Mouse (Mus musculus) hindbrain, postnatal 0 days (tissue): ENCODE data around the gene 1700069L16Rik. TPM values are rescaled to one million over a fixed set of nuclear protein-coding genes. Genes with fewer than 3 reads are reported as not detected.

ENCODE experiments used
- ATAC-seq: fragments of 200-750 bp; cut with Nextera tagmentation; 2 replicates; pipeline ENCODE4 v1.8.0; 2017; ENCODE audit warnings: mild to moderate bottlenecking, moderate TSS enrichment, moderate library complexity
- DNase-seq: peaks from one replicate; pipeline ENCODE4 v3.0.0-alpha.2; 2015; ENCODE audit warnings: low spot score
- H3K27ac ChIP-seq: fragments of 300-500 bp; sonication (generic); 2 replicates; pipeline ENCODE4 v1.5.1; 2014; ENCODE audit warnings: mild to moderate bottlenecking
- H3K27me3 ChIP-seq: fragments of 300-500 bp; sonication (generic); 2 replicates; pipeline ENCODE4 v1.6.1; 2014; ENCODE audit warnings: low read length, mixed read lengths; ENCODE audit not compliant: insufficient read depth
- H3K36me3 ChIP-seq: fragments of 300-500 bp; sonication (generic); 2 replicates; pipeline ENCODE4 v1.6.1; 2014; ENCODE audit warnings: low read length, mixed read lengths; ENCODE audit not compliant: insufficient read depth
- H3K4me1 ChIP-seq: fragments of 300-500 bp; sonication (generic); 2 replicates; pipeline ENCODE4 v1.6.1; 2014; ENCODE audit warnings: antibody characterized with exemption, low read length, mixed read lengths; ENCODE audit not compliant: insufficient read depth
- H3K4me2 ChIP-seq: fragments of 300-500 bp; sonication (generic); 2 replicates; pipeline ENCODE4 v1.6.1; 2014; ENCODE audit warnings: low read depth, mild to moderate bottlenecking, low read length, moderate library complexity, mixed read lengths
- H3K4me3 ChIP-seq: fragments of 300-500 bp; sonication (generic); 2 replicates; pipeline ENCODE4 v1.5.1; 2014; ENCODE audit warnings: low read length
- H3K9ac ChIP-seq: fragments of 300-500 bp; sonication (generic); replicated peaks from 2 replicates; pipeline ENCODE4 v1.6.1; 2014; ENCODE audit warnings: mild to moderate bottlenecking, low read length, moderate library complexity, mixed read lengths
- H3K9me3 ChIP-seq: fragments of 300-500 bp; sonication (generic); 2 replicates; pipeline ENCODE4 v1.6.1; 2016; ENCODE audit warnings: low read length, mixed read lengths
- CTCF ChIP-seq: IDR thresholded peaks from 2 replicates; pipeline ENCODE4 v1.5.1; 2016; ENCODE audit warnings: antibody characterized with exemption, control low read depth, low read depth
- WGBS: fragments of 180-500 bp; shearing (Covaris S2); extraction: QIAGEN DNeasy Blood & Tissue Kit; methylation state at CpG from one replicate; pipeline ENCODE4 v1.1.7; 2014; 5-methylcytosine and 5-hydroxymethylcytosine counted together
- polyA plus RNA-seq: library from polyadenylated mRNA; unstranded; fragments of >200 nt; fragmentation: Nextera tagmentation; extraction: Ambion mirVana; gene quantifications from 2 replicates; pipeline ENCODE4 v1.2.1, GENCODE M21; 2015
- total RNA-seq: library from RNA; depleted of rRNA; stranded (reverse); fragments of >200 nt; gene quantifications from 2 replicates; pipeline ENCODE4 v1.2.3, GENCODE M21; 2014; rRNA removed

Gene 1700069L16Rik
- total and polyA plus RNA-seq, 2 experiments from 2014 or later: not detected

DNA sequence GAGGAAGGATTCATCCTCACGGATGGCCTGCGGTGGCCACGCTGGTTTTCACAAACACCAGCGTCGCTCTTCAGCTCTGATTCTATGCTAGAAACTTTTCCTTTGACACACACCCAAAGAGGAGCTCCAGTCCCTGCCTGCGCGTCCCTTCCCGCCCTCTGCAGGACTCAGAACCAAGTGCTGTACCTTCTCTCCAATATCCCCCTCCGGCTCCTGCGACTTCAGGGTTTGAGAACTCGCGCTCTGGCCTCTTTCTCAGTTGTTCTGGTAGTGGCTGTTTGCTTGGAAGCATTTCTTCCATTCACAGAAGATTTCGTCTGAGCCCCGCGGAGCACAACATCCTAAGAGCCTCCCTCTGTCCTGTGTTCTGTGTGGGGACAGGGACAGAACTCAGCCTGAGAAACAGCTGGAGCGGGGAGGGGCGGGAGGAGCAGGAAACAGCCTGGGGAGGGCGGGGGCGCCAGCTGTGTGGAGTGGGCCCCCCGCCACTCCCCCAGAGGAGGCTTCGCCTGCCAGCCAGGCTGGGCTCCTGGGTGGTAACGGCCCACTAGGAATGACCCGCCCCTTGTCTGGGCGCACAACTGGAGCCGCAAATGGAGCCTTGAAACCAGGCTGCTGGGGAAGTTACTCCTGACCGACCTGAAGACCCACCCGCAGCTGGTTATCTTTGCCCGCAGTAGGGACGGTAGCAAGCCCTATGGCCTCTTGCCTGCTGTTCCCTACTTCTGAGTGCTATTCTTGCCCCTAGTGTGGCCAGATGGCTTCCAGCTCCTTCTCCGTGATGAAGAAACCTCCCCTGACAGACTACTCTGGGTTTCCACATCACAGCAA lies 74.3 kb downstream of the 1700069L16Rik start, which contains the start of gene Cmklr1:
TSS of gene Cmklr1 (minus strand) at position 392 of the 831 bp plus-strand sequence.
- ATAC-seq: no peak
- WGBS: 14% methylated on average over 28 of the region's 30 CpGs
- TF ChIP-seq CTCF: peak; percentile 30
- no peaks in the 10 kb centered on the region for H3K9me3 ChIP-seq
- no peak within 1 kb of the TSS; the same call in 1 of the 2 replicates for H3K4me3 ChIP-seq
- peak within 1 kb of the TSS; percentile 28 for H3K4me2 ChIP-seq
- H3K4me1 ChIP-seq: 0 out of 2 replicates have a peak, but pooled peaks cover 4% of the 10 kb centered on the region
- peak; percentile 32 for DNase-seq
- H3K36me3 ChIP-seq: no peaks in the 10 kb centered on the region
- 0 out of 2 replicates have a peak within 1 kb of the TSS, but pooled peaks have one; percentile 17 for H3K9ac ChIP-seq
- peaks cover 6% of the 10 kb centered on the region for H3K27me3 ChIP-seq
- no peak within 1 kb of the TSS for H3K27ac ChIP-seq

DNA sequence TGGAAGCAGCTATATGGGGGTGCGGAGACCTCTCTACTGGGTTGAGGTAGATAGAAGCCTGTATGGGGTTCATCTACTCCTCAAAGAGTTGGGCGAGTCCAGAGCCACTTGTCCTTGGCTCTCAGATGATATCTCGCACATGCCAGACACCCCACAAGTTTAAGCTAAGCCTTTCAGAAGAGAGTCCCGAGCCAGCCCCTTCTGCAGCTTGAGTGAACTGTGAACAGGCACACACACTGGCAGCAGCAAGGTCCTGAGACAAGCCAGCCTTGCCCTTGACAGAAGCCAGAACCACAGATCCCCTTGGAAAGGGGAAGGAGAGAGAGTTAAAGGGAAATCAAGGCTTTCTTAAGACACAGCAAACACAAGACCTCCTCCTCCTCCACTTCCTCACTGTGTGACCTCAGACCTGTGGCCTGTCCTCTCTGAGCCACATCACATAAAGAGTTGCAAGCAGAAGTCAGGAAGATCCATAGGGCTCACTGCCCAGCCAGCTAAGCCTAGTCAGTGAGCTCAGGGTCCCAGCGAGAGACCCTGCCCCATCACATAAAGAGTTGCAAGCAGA lies 75.8 kb downstream of the 1700069L16Rik start:
- Histone ChIP-seq H3K36me3 (no peaks in the 10 kb centered on the region), H3K27ac (no peak overlapping the region), H3K9ac (no peak overlapping the region), H3K4me1 (0 out of 2 replicates have a peak, but pooled peaks cover 4% of the 10 kb centered on the region), H3K4me2 (no peak overlapping the region), H3K4me3 (no peak overlapping the region), H3K27me3 (peaks cover 6% of the 10 kb centered on the region), H3K9me3 (no peaks in the 10 kb centered on the region)
- 80% methylated on average over 5 of the region's 5 CpGs for WGBS
- ATAC-seq: no peak
- DNase-seq: no peak
- TF ChIP-seq CTCF: no peak

DNA sequence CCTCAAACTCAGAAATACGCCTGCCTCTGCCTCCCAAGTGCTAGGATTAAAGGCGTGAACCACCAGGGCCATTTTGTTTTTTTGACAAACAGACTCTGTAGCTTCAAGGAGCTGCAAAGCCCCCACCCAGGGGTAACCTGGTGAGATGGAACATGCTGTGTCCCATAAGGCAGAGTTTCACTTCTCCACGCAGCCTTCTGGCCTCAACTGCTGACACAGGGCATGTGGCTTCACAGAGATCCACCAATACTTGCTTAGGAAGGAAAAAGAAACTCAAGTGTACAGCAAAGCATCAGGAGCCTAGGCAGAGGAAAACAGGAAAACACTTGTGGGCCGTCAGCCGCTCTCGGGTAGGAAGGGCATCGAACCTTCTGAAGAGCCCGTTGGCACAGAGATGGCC lies 77.4 kb downstream of the 1700069L16Rik start:
- Histone ChIP-seq H3K9ac (no peak overlapping the region), H3K9me3 (no peaks in the 10 kb centered on the region), H3K27ac (no peak overlapping the region), H3K27me3 (peaks cover 6% of the 10 kb centered on the region), H3K36me3 (no peaks in the 10 kb centered on the region), H3K4me2 (no peak overlapping the region), H3K4me3 (no peak overlapping the region), H3K4me1 (peaks cover 10% of the 10 kb centered on the region; the same call in 1 of the 2 replicates)
- ATAC-seq (no peak), DNase-seq (no peak)
- 85% methylated on average over 8 of the region's 8 CpGs for WGBS
- no peak for TF ChIP-seq CTCF

DNA sequence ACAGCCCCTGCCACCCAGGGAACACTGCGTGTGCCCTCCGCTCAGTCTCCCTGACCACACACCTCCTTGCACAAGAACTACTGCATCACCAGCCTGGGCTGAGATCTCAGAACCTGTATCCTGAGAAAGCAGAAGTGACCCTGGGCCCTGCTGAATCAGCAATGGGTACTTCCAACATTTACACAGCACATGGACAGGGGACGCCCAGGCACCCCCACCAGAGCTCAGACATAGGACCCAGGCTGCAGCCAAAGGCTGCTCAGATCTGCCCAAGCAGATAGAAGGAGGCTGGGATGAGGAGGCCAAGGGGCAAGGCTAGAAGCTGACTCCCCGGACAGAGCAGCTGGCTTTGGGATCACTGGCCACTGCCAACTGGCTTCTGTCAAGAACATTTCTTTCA lies 80.1 kb downstream of the 1700069L16Rik start:
- ATAC-seq (peak; percentile 22; the same call in 1 of the 2 replicates), DNase-seq (peak; percentile 39)
- Histone ChIP-seq H3K9me3 (no peaks in the 10 kb centered on the region), H3K27me3 (no peaks in the 10 kb centered on the region), H3K9ac (no peak overlapping the region), H3K4me3 (no peak overlapping the region), H3K36me3 (no peaks in the 10 kb centered on the region), H3K4me1 (peaks cover 6% of the 10 kb centered on the region; the same call in 1 of the 2 replicates), H3K4me2 (no peak overlapping the region), H3K27ac (peak overlapping the region; percentile 11; the same call in 1 of the 2 replicates)
- 81% methylated on average over 4 of the region's 4 CpGs for WGBS
- TF ChIP-seq CTCF: no peak

DNA sequence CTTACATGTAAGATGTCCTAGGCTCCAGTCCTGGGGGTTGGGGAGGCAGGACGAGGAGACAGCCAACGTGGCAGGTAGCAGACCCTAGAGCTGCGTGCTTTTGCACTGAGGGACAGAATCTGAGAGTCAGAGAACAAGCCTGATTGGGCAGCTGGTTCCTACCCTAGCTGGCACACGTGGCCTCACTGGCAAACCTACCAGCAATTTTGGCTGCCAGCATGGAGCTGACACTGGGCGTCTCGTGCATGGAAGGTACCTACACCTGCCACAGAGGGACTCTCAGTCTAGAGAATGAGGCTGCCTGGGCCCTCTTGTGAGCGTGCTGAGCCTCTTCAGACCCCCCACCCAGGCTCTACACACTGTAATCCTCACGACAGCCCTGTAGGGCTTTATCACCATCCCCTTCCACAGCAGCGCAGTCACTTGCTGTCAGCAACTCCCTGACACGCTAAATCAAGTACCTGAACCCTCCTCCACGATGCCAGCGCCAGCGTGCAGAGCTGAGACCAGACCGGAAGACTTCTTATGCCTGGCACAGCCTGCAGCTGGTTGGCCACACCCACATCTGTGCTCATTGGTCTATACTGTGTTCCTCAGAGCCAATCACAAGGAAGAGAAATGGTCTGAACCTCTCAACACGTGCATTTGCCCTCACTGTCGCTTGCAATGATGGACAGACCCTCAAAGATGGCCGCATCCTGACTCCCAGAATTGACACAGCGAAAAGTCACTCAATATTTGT lies 81.3 kb downstream of the 1700069L16Rik start:
- no peak; the same call in 1 of the 2 replicates for TF ChIP-seq CTCF
- Histone ChIP-seq H3K36me3 (no peaks in the 10 kb centered on the region), H3K4me2 (peak overlapping the region; percentile 48), H3K9me3 (no peaks in the 10 kb centered on the region), H3K4me3 (no peak overlapping the region; the same call in 1 of the 2 replicates), H3K9ac (no peak overlapping the region; the same call in 1 of the 2 replicates), H3K27ac (peak overlapping the region; percentile 52; the same call in 1 of the 2 replicates), H3K4me1 (peaks cover 6% of the 10 kb centered on the region; the same call in 1 of the 2 replicates), H3K27me3 (no peaks in the 10 kb centered on the region)
- ATAC-seq: peak; percentile 95
- 35% methylated on average over 18 of the region's 18 CpGs for WGBS
- DNase-seq: peak; percentile 88

Other genes with a start within 250 kb of the 1700069L16Rik start
- gene Wscd2, start 234.4 kb downstream of the 1700069L16Rik start, total RNA-seq: 25.1 and 33.8 TPM in 2 replicates
- gene Wscd2, start 234.4 kb downstream of the 1700069L16Rik start, polyA plus RNA-seq: 8.9 and 9.8 TPM in 2 replicates
- gene Cmklr1, start 74.3 kb downstream of the 1700069L16Rik start, total RNA-seq: 4.8 and 9.7 TPM in 2 replicates
- 0.91 and 1.6 TPM in 2 replicates for gene Cmklr1, start 74.3 kb downstream of the 1700069L16Rik start, polyA plus RNA-seq
- gene Ficd, start 11.0 kb upstream of the 1700069L16Rik start, total RNA-seq: 11.7 and 12.0 TPM in 2 replicates
- gene Ficd, start 11.0 kb upstream of the 1700069L16Rik start, polyA plus RNA-seq: 8.6 and 8.7 TPM in 2 replicates
- gene Sart3, start 47.7 kb upstream of the 1700069L16Rik start, total RNA-seq: 34.7 and 45.6 TPM in 2 replicates
- gene Sart3, start 47.7 kb upstream of the 1700069L16Rik start, polyA plus RNA-seq: 24.8 and 26.4 TPM in 2 replicates
- gene Iscu, start 48.0 kb upstream of the 1700069L16Rik start, total RNA-seq: 53.5 and 77.9 TPM in 2 replicates
- 111 and 122 TPM in 2 replicates for gene Iscu, start 48.0 kb upstream of the 1700069L16Rik start, polyA plus RNA-seq
- gene Tmem119, start 75.7 kb upstream of the 1700069L16Rik start, total RNA-seq: 5.2 and 9.2 TPM in 2 replicates
- 7.3 and 7.6 TPM in 2 replicates for gene Tmem119, start 75.7 kb upstream of the 1700069L16Rik start, polyA plus RNA-seq
- gene Selplg, start 107.9 kb upstream of the 1700069L16Rik start, total RNA-seq: 2.8 and 4.1 TPM in 2 replicates
- gene Selplg, start 107.9 kb upstream of the 1700069L16Rik start, polyA plus RNA-seq: 1.8 and 2.2 TPM in 2 replicates
- gene Coro1c, start 184.0 kb upstream of the 1700069L16Rik start, total RNA-seq: 151 and 159 TPM in 2 replicates
- 140 and 149 TPM in 2 replicates for gene Coro1c, start 184.0 kb upstream of the 1700069L16Rik start, polyA plus RNA-seq